Mouse (Mus musculus) MN1 (cell line): ENCODE results near the gene Ugt2b36.
"Not testable (repeated sequence)": the region's sequence is repeated elsewhere in the genome, so short reads cannot be mapped to it uniquely, and the experiment has no call there.

Experiments
- DNase-seq: peaks from one replicate; pipeline ENCODE4 v3.0.0-alpha.2; 2016; ENCODE audit warnings: low spot score

Gene Ugt2b36

GRCm38 (mm10) chr5:87092346-87093027 lies at the start of gene Ugt2b36:
Gene Ugt2b36 (minus strand): TSS chr5:87092555.
- DNase-seq, result no peak

- DNase-seq, result not testable (repeated sequence)
Observed at GRCm38 (mm10) chr5:87140196-87140595, 47.8 kb upstream of the Ugt2b36 start, which contains the start of gene Ugt2b5. Gene Ugt2b5 (minus strand): TSS chr5:87140318.

GRCm38 (mm10) chr5:87103697-87104096 lies 11.3 kb upstream of the Ugt2b36 start:
- not testable (repeated sequence) for DNase-seq

- no peak for DNase-seq
Observed at GRCm38 (mm10) chr5:87091111-87091510, 1.2 kb downstream of the Ugt2b36 start.

- no peak for DNase-seq
Observed at GRCm38 (mm10) chr5:87089264-87089663, 3.1 kb downstream of the Ugt2b36 start.

GRCm38 (mm10) chr5:87086269-87086668 lies 6.1 kb downstream of the Ugt2b36 start:
- DNase-seq, result no peak

GRCm38 (mm10) chr5:87030624-87031023 lies 61.7 kb downstream of the Ugt2b36 start:
- no peak for DNase-seq

GRCm38 (mm10) chr5:87027359-87027758 lies 65.0 kb downstream of the Ugt2b36 start:
- no peak for DNase-seq
